Mouse (Mus musculus): ENCODE data around the gene Unc119b.
"Not testable (repeated sequence)": the region's sequence is repeated elsewhere in the genome, so short reads cannot be mapped to it uniquely, and the experiment has no call there.

Unc119b gene

GRCm38 (mm10) chr5:115134234-115135165 lies at the start of gene Unc119b:
TSS of gene Unc119b (minus strand) at chr5:115134975.
- DNase-seq (ENCODE audit: low spot score): peak; percentile 91

- DNase-seq (ENCODE audit: low spot score): no peak
Measured at GRCm38 (mm10) chr5:115183482-115183881, 48.7 kb upstream of the Unc119b start.

DNA sequence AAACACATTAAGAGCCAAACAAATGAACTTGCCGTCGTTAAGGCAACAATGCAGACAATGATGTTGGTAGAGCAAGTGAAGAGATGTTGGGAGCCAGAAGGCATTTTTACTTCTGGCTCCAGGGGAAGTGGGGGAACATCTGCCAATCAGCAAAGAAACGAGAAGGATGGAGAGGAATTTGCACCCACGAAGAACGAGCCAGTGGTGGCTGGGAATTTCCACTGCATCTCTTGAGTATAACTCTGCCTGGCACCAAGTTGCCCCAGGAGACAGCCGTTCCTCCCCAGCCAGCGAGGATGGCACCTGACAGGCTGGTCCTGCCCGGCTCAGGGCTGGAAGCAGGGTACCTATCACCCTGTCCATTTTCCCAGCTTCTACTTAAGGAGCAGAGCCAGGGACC lies 48.1 kb upstream of the Unc119b start:
- DNase-seq (ENCODE audit: low spot score): no peak

GRCm38 (mm10) chr5:115181248-115181940 lies 46.6 kb upstream of the Unc119b start:
- DNase-seq (ENCODE audit: low spot score): no peak

DNA sequence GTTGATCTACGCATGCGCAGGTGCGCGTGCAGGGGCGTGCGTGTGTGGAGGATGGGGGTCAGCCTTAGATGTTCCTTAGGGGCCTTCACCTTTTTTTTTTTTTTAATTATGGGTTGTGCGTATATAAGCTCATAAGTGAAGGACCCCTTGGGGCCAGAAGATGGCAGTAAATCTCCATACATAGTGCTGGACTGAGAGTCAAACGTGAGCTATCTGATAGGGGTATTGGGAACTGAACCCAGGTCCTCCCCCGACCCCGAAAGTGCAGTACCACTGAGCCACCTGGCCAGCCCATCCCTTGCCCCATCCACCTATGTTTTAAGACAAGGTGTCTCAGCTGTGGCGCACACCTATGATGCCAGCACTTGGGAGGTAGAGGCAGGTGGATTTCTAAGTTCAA lies 44.8 kb upstream of the Unc119b start:
- no peak for DNase-seq (ENCODE audit: low spot score)

DNA sequence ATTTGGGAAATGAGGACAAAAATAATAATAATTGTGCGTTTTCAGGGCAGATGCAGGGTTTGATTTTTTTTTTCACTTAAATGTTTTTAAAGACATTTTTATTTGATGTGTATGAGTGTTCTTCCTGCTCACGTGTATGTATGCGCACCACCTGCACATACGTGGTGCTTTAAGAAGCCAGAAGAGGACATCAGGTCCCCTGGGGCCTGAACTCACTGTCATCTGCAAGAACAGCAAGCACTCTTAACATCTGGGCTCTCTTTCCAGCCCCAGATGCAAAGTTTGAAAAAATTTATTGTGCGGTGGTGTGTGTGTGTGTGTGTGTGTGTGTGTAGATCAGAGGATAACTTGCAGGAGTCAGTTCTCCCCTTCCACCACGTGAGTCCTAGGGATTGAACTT lies 43.1 kb upstream of the Unc119b start:
- no peak for DNase-seq (ENCODE audit: low spot score)

DNA sequence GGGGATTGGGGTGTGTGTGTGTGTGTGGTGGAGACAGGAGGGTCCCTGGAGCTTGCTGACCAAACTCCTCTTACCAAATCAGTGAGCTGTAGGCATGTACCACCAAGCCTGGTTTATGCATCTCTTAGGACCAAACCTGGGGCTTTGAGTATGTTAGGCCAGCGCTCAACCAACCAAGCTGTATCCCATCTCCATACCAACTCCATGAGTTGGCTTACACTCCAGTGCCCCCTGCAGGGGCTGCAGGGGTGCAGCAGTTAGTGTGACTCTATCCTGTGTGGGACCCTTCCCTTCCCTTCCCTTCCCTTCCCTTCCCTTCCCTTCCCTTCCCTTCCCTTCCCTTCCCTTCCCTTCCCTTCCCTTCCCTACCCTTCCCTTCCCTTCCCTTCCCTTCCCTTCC lies 39.8 kb upstream of the Unc119b start:
- DNase-seq (ENCODE audit: low spot score): no peak

GRCm38 (mm10) chr5:115170150-115170549 lies 35.4 kb upstream of the Unc119b start:
- DNase-seq (ENCODE audit: low spot score): no peak

- DNase-seq (ENCODE audit: low spot score): no peak
Measured at GRCm38 (mm10) chr5:115168641-115169415, 34.1 kb upstream of the Unc119b start.

DNA sequence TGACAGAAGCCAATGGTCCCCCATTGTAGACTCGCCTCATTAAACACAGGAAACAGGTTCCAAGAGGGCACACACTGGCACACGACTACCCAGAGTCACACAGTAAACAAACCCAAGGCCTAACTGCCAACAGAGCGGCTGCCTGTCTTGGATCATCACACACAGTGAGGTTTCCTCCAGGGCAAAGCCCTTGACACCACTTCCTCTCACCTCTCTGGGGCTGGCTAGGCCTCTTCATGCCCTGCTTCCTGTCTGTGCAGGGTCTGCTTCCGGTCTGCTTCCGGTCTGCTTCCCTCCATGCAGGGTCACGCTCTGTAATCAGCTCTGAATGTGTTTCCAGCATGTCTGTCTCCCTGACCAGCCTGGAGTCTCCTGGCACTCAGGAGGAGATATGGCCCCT lies 32.6 kb upstream of the Unc119b start:
- DNase-seq (ENCODE audit: low spot score): no peak

GRCm38 (mm10) chr5:115166815-115167194 lies 32.0 kb upstream of the Unc119b start:
- DNase-seq (ENCODE audit: low spot score): no peak

DNA sequence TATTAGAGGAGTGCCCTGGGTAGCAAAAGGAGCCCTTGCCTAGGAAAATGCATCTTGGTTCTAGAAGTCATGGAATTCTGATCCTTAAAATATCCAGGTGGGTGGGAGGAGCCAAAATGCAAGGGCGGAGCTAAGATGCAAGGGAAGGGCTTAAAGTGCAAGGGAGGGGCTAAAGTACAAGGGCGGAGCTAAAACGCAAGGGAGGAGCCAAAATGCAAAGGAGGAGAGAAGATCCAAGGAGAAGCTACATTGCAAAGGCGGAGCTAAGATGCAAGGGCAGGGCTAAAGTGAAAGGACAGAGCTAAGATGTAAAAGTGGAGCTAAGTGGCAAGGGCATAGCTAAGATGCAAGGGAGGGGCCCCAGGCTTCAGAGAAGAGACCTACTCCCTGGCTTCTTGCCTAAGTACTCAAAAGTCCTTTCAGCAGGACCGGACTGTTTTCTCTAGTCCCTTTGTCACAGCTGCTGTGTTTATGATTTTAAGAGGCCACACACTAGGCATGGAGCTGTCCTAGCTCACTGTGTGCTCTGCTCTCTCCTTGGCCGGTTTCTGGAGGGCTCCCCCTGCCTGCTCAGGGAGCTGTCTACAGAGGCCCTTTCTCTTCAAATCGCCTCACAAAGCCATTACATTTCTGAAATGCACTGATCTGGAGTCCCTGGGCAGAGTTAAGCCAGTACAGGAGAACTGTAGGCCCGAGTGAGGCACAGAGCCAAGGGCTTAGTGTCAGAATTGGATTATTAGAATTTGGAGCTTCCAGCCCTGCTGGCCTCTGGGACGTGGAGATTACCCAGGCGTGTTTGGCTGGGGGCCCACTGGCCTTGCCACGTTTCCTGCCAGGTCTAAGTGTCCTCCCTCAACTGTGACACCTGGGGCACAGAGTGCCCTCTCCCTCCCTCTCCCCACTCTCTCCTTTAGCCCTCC lies 31.4 kb upstream of the Unc119b start:
- DNase-seq (ENCODE audit: low spot score): no peak

DNA sequence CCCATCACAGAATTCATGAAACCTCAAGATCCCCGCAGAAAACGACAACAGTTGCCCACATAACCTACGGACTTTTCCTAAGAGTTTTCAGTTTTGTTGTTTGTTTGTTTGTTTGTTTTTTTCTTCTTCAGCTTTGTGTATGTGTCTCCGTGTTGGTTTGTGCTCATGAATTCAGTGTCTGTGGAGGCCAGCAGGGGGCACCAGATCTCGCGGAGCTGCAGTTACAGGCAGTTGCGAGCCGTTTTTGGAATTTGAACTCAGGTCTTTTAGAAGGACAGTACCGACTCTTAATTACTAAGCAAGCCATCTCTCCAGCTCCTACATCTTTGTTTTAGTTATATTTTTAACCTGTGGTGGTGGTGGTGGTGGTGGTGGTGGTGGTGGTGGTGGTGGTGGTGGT lies 30.6 kb upstream of the Unc119b start:
- no peak for DNase-seq (ENCODE audit: low spot score)

DNA sequence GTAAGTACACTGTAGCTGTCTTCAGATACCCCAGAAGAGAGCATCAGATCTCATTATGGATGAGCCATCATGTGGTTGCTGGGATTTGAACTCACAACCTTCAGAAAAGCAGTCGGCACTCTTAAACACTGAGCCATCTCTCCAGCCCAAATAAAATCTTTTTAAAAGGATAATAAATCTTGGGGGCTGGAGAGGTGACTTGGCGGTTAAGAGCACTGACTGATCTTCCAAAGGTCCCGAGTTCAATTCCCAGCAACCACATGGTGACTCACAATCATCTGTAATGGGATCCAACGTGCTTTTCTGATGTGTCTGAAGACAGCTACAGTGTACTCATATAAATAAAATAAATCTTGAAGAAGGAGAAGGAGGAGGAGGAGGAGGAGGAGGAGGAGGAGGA lies 29.7 kb upstream of the Unc119b start:
- not testable (repeated sequence) for DNase-seq (ENCODE audit: low spot score)

GRCm38 (mm10) chr5:115163563-115163962 lies 28.8 kb upstream of the Unc119b start:
- DNase-seq (ENCODE audit: low spot score): peak; percentile 58

- DNase-seq (ENCODE audit: low spot score): not testable (repeated sequence)
Measured at GRCm38 (mm10) chr5:115161940-115162279, 27.1 kb upstream of the Unc119b start.

DNA sequence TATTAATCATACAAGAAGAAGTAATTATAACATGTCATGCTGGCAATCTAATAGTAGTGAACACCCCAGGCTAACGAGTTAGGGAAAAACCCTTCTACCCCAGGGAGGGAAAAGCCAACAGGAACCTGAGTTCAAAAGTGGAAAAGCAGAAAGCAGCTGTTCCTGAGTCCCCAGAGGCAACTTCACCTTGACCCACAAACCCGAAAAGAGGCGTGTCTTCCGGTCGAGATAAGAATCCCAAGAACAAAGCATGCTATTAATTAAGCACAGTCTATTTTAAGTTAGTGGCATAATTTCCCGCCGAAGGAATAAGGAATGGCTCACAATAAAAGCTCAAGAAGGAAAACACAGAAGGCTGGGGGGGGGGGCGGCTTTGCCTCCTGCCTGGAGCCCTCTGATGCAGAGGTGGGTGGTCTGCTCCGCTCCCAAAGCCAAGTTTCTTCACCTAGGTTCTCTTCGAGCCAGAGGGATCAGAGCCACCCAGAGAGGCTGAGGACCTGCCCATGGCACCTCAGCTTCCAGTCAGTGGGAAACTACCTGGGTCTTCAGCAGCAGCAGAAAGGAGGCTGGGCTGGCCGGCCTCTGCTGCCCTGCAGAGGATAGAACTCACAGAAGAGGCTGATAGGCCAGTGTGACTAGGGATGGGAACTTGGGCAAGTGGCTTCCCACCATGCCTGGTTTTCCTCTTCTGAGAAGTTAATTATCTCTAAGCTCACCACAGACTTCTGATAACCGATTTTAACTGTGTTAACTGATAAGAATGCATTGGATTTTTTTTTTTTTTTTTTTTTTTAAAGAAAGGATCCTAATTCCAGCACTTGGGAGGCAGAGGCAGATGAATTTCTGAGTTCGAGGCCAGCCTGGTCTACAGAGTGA lies 26.5 kb upstream of the Unc119b start:
- DNase-seq (ENCODE audit: low spot score): no peak

- DNase-seq (ENCODE audit: low spot score): no peak
Measured at GRCm38 (mm10) chr5:115160655-115161054, 25.9 kb upstream of the Unc119b start.

- no peak for DNase-seq (ENCODE audit: low spot score)
Measured at GRCm38 (mm10) chr5:115159165-115159564, 24.4 kb upstream of the Unc119b start.
